Mouse (Mus musculus) liver, adult 10 weeks (tissue): ENCODE measurements around the gene St7l. TPM values are rescaled to one million over a fixed set of nuclear protein-coding genes. Genes with fewer than 3 reads are reported as not detected.

Experiments used
- polyA plus RNA-seq: library from polyadenylated mRNA; stranded (reverse); fragments of 350-450 nt; fragmentation: Illumina TruSeq; extraction: RNeasy Lipid Tissue Mini Kit (QIAGEN cat#74804); gene quantifications from one replicate; pipeline ENCODE4 v1.2.3, GENCODE M21; 2014; ENCODE audit warnings: low read depth, low replicate concordance

The St7l gene
- 71.3 TPM for polyA plus RNA-seq

GRCm38 (mm10) chr3:104863786-104864650, at the start of gene St7l, which contains the start of gene Capza1:
St7l (plus strand) TSS chr3:104864005.
Capza1 (minus strand) TSS chr3:104864505.

GRCm38 (mm10) chr3:104817991-104818748, 45.6 kb upstream of the St7l start, which contains the start of gene Mov10:
Mov10 (minus strand) TSS chr3:104818563.

GRCm38 (mm10) chr3:104961066-104962059, 97.6 kb downstream of the St7l start, which contains the start of gene Wnt2b:
Wnt2b (minus strand) TSS chr3:104961921.

Other genes starting within 250 kb of the St7l start
- 53.5 TPM for gene Slc16a1, start 225.3 kb upstream of the St7l start, polyA plus RNA-seq
- not detected for gene Ppm1j, start 82.9 kb upstream of the St7l start, polyA plus RNA-seq
- not detected for gene Fam19a3, start 82.2 kb upstream of the St7l start, polyA plus RNA-seq
- 2.8 TPM for gene Rhoc, start 75.6 kb upstream of the St7l start, polyA plus RNA-seq
- 1.2 TPM for gene Mov10, start 45.4 kb upstream of the St7l start, polyA plus RNA-seq
- 59.6 TPM for gene Capza1, start 500 bp downstream of the St7l start, polyA plus RNA-seq
- gene Wnt2b, start 97.9 kb downstream of the St7l start, polyA plus RNA-seq: 0.13 TPM
- gene Cttnbp2nl, start 189.1 kb downstream of the St7l start, polyA plus RNA-seq: 3.2 TPM
- gene 4930564D02Rik, start 202.8 kb downstream of the St7l start, polyA plus RNA-seq: not detected